Mouse (Mus musculus): ENCODE results near the gene Gm36210. TPM values are rescaled to one million over a fixed set of nuclear protein-coding genes. Genes with fewer than 3 reads are reported as not detected.

The Gm36210 gene
- not detected in 2 replicates for polyA plus RNA-seq (2012; ENCODE audit: insufficient read depth, insufficient read length, missing spikeins)

- Histone ChIP-seq H3K4me1 (ENCODE audit: control insufficient read depth, insufficient read depth, low read length) (no peaks in the 10 kb centered on the region), H3K27ac (ENCODE audit: insufficient read depth, low read depth, low read length) (no peak within 1 kb of the TSS), H3K4me3 (ENCODE audit: insufficient read depth, low read length) (no peak within 1 kb of the TSS)
- TF ChIP-seq CTCF (IDR thresholded peaks at IDR 0.05; ENCODE audit: low read depth, low read length) (no peak), POLR2A (IDR thresholded peaks at IDR 0.05; ENCODE audit: borderline replicate concordance, low read depth, low read length) (no peak)
Observed at GRCm38 (mm10) chr7:4906466-4906950, at the start of gene Gm36210. Gm36210 (minus strand) TSS chr7:4906516.

GRCm38 (mm10) chr7:4953815-4954445 lies 47.6 kb upstream of the Gm36210 start:
- Histone ChIP-seq H3K4me1 (ENCODE audit: control insufficient read depth, insufficient read depth, low read length) (peaks cover 40% of the 10 kb centered on the region), H3K27ac (ENCODE audit: insufficient read depth, low read depth, low read length) (no peak overlapping the region), H3K4me3 (ENCODE audit: insufficient read depth, low read length) (no peak overlapping the region)
- no peak for TF ChIP-seq POLR2A (IDR thresholded peaks at IDR 0.05; ENCODE audit: borderline replicate concordance, low read depth, low read length)

DNA sequence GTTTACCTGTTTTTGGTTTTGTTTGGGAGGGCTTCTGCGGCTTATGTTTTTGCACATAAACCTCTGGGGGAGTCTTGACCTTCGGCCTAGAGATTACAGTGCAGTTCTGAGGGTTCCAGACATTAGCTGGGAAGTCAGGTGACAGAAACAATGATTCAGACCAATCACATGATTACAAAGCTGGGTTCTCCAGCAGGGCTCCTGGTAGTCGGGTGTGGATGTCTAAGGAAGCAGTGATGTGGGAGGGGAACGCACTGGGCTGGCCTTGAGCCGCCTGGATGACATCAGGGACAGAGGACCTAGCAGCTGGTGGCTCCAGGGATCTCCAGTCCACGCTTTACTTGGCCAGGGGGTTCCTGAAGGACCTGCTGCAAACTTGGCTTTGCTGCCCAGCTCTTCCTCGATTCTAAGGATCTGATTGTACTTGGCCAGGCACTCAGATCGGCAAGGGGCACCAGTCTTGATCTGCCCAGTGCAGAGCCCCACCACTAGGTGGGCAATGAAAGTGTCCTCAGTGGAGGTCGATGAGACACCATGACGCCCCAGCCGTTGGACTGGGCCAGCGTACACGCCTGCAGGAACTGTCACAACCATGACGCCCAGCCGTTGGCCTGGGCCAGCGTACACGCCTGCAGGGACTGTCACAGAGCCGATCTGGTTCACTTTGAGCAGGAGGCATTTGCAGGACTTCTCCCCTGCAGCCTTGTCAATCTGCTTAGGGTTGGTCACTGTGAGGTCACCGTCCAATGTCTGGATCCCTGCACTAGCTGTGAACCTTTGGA lies 44.4 kb upstream of the Gm36210 start:
- TF ChIP-seq POLR2A (IDR thresholded peaks at IDR 0.05; ENCODE audit: borderline replicate concordance, low read depth, low read length) (no peak), CTCF (IDR thresholded peaks at IDR 0.05; ENCODE audit: low read depth, low read length) (no peak)
- peak overlapping the region; percentile 59 for H3K4me3 ChIP-seq (ENCODE audit: insufficient read depth, low read length)
- H3K4me1 ChIP-seq (ENCODE audit: control insufficient read depth, insufficient read depth, low read length), result peaks cover 49% of the 10 kb centered on the region
- peak overlapping the region; percentile 98 for H3K27ac ChIP-seq (ENCODE audit: insufficient read depth, low read depth, low read length)

DNA sequence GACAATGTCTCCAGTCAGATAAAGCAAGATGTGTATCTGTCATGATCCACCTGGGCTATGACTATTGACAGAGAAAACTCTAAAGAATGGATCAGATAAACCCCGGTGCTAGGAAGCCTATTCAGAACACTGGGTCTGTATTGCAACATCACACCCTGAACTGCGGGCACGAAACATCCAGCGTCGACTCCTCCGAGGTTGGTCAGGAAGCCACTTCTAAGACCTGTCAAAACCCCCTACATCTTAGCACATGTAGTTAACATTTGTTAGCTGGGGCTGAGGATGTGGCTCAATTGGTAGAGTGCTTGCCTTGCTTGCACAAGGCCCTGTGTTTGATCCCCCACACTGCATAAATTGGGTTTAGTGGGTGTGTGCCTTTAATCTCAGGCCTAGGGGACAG lies 42.1 kb upstream of the Gm36210 start:
- Histone ChIP-seq H3K4me3 (ENCODE audit: insufficient read depth, low read length) (no peak overlapping the region), H3K4me1 (ENCODE audit: control insufficient read depth, insufficient read depth, low read length) (peaks cover 46% of the 10 kb centered on the region), H3K27ac (ENCODE audit: insufficient read depth, low read depth, low read length) (no peak overlapping the region; the same call in 1 of the 2 replicates)
- TF ChIP-seq CTCF (IDR thresholded peaks at IDR 0.05; ENCODE audit: low read depth, low read length) (no peak), POLR2A (IDR thresholded peaks at IDR 0.05; ENCODE audit: borderline replicate concordance, low read depth, low read length) (no peak)

GRCm38 (mm10) chr7:4947855-4948254 lies 41.5 kb upstream of the Gm36210 start:
- TF ChIP-seq POLR2A (IDR thresholded peaks at IDR 0.05; ENCODE audit: borderline replicate concordance, low read depth, low read length) (no peak), CTCF (IDR thresholded peaks at IDR 0.05; ENCODE audit: low read depth, low read length) (no peak)
- Histone ChIP-seq H3K27ac (ENCODE audit: insufficient read depth, low read depth, low read length) (no peak overlapping the region), H3K4me1 (ENCODE audit: control insufficient read depth, insufficient read depth, low read length) (peaks cover 46% of the 10 kb centered on the region), H3K4me3 (ENCODE audit: insufficient read depth, low read length) (no peak overlapping the region)

- Histone ChIP-seq H3K4me3 (ENCODE audit: insufficient read depth, low read length) (peak overlapping the region; percentile 45), H3K27ac (ENCODE audit: insufficient read depth, low read depth, low read length) (no peak overlapping the region), H3K4me1 (ENCODE audit: control insufficient read depth, insufficient read depth, low read length) (peaks cover 15% of the 10 kb centered on the region)
- TF ChIP-seq CTCF (IDR thresholded peaks at IDR 0.05; ENCODE audit: low read depth, low read length) (peak; percentile 76), POLR2A (IDR thresholded peaks at IDR 0.05; ENCODE audit: borderline replicate concordance, low read depth, low read length) (no peak)
Observed at GRCm38 (mm10) chr7:4943223-4943815, 37.0 kb upstream of the Gm36210 start.

DNA sequence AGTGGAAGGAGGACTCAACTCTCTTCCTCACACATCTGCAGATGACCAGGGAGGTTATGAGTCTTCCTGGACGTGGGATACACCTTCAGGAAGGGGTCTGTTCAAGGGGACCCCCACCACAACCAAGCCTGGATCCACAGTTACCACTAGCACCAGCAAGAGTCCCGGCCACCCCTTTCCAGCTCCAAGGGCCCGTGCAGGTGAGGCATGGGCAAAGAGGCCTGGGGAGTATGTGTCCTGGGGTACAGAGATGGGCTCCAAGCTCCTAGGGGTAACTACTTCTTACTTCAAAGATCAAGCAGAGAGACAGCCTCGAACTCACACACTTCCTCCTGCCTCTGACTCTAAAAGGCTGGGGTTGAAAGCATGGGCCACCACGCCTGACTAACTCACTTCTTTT lies 36.4 kb upstream of the Gm36210 start:
- Histone ChIP-seq H3K4me3 (ENCODE audit: insufficient read depth, low read length) (no peak overlapping the region), H3K27ac (ENCODE audit: insufficient read depth, low read depth, low read length) (no peak overlapping the region), H3K4me1 (ENCODE audit: control insufficient read depth, insufficient read depth, low read length) (peaks cover 9% of the 10 kb centered on the region; the same call in 1 of the 2 replicates)
- TF ChIP-seq CTCF (IDR thresholded peaks at IDR 0.05; ENCODE audit: low read depth, low read length) (no peak), POLR2A (IDR thresholded peaks at IDR 0.05; ENCODE audit: borderline replicate concordance, low read depth, low read length) (no peak)

DNA sequence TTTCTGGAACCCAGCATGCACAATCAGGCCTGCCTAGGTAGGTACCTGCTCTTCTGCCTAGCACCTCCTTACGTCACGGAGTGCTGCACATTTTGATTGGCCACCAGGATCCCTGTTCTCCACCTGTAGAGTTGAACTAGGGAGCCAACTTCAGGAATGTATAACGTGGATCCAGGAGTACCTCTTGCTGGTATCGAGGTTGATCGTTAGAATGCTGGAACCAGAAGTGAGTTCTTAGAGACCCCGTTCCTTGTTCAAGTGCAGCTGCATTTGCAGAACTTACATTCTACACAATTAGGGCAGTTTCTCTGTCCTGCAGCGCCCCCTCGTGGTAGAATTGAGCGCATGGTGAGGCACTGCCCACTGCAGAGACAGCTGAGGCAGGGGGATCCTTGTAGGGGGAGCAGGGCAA lies 33.8 kb upstream of the Gm36210 start:
- Histone ChIP-seq H3K4me3 (ENCODE audit: insufficient read depth, low read length) (no peak overlapping the region), H3K27ac (ENCODE audit: insufficient read depth, low read depth, low read length) (no peak overlapping the region), H3K4me1 (ENCODE audit: control insufficient read depth, insufficient read depth, low read length) (peaks cover 2% of the 10 kb centered on the region; the same call in 1 of the 2 replicates)
- TF ChIP-seq POLR2A (IDR thresholded peaks at IDR 0.05; ENCODE audit: borderline replicate concordance, low read depth, low read length), result no peak
- peak; percentile 93 for TF ChIP-seq CTCF (IDR thresholded peaks at IDR 0.05; ENCODE audit: low read depth, low read length)

DNA sequence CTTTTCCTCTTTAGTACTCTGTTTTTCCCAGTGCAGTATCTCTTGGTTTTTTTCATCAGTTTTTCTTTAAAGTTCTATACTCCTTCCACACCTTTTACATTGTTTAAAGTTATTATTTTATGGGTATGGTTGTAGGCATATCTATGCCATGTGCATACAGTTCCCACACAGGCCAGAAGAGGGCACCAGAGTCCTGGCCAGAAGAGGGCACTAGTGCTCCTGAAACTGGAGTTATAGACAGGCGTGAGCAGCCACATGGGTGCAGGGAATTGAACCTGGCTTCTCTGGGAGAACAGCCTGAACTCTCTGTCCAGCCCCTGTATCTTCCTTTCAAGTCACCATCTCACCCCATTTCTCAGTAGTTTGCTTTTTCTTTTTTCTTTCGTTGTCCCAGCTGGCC lies 32.1 kb upstream of the Gm36210 start:
- TF ChIP-seq CTCF (IDR thresholded peaks at IDR 0.05; ENCODE audit: low read depth, low read length), result peak; percentile 92
- TF ChIP-seq POLR2A (IDR thresholded peaks at IDR 0.05; ENCODE audit: borderline replicate concordance, low read depth, low read length), result no peak
- Histone ChIP-seq H3K4me3 (ENCODE audit: insufficient read depth, low read length) (no peak overlapping the region), H3K4me1 (ENCODE audit: control insufficient read depth, insufficient read depth, low read length) (peaks cover under 1% of the 10 kb centered on the region; the same call in 1 of the 2 replicates)

More for the DNA sequence above, 32.1 kb upstream of the Gm36210 start:
- H3K27ac ChIP-seq (ENCODE audit: insufficient read depth, low read depth, low read length), result no peak overlapping the region

All from bone marrow macrophage, adult 2 months (primary cell).